Mouse (Mus musculus) liver, postnatal 0 days (tissue): ENCODE measurements around the gene Ctnnb1. TPM values are rescaled to one million over a fixed set of nuclear protein-coding genes. Genes with fewer than 3 reads are reported as not detected.

Experiments used
- ATAC-seq: fragments of 200-750 bp; cut with Nextera tagmentation; 2 replicates; pipeline ENCODE4 v1.8.0; 2017; ENCODE audit warnings: mild to moderate bottlenecking, moderate library complexity
- DNase-seq: peaks from one replicate; pipeline ENCODE4 v3.0.0-alpha.2; 2016
- H3K27ac ChIP-seq: fragments of 300-500 bp; sonication (generic); 2 replicates; pipeline ENCODE4 v1.5.1; 2014; ENCODE audit warnings: antibody characterized with exemption, moderate library complexity, mild to moderate bottlenecking, low read depth
- H3K27me3 ChIP-seq: fragments of 300-500 bp; sonication (generic); 2 replicates; pipeline ENCODE4 v1.6.1; 2014; ENCODE audit warnings: low read length, control low read depth, mixed read lengths; ENCODE audit not compliant: insufficient read depth
- H3K36me3 ChIP-seq: fragments of 300-500 bp; sonication (generic); replicated peaks from 2 replicates; pipeline ENCODE4 v1.6.1; 2014; ENCODE audit warnings: mild to moderate bottlenecking, control low read depth, low read length, moderate library complexity, mixed read lengths; ENCODE audit not compliant: insufficient read depth
- H3K4me1 ChIP-seq: fragments of 300-500 bp; sonication (generic); 2 replicates; pipeline ENCODE4 v1.6.1; 2014; ENCODE audit warnings: antibody characterized with exemption, mild to moderate bottlenecking, control low read depth; ENCODE audit not compliant: insufficient read depth
- H3K4me2 ChIP-seq: fragments of 300-500 bp; sonication (generic); 2 replicates; pipeline ENCODE4 v1.6.1; 2014; ENCODE audit warnings: low read depth, mild to moderate bottlenecking, low read length, moderate library complexity, mixed read lengths
- H3K4me3 ChIP-seq: fragments of 300-500 bp; sonication (generic); 2 replicates; pipeline ENCODE4 v1.5.1; 2014; ENCODE audit warnings: low read depth, low read length
- H3K9ac ChIP-seq: fragments of 300-500 bp; sonication (generic); replicated peaks from 2 replicates; pipeline ENCODE4 v1.6.1; 2014; ENCODE audit warnings: mild to moderate bottlenecking, moderate library complexity
- H3K9me3 ChIP-seq: fragments of 300-500 bp; sonication (generic); 2 replicates; pipeline ENCODE4 v1.6.1; 2016; ENCODE audit warnings: mild to moderate bottlenecking, control low read depth, low read length, mixed read lengths
- CTCF ChIP-seq: sonication (generic); IDR thresholded peaks from 2 replicates; pipeline ENCODE4 v1.5.1; 2016; ENCODE audit warnings: antibody characterized with exemption, low read depth
- EP300 ChIP-seq: IDR thresholded peaks from 2 replicates; pipeline ENCODE4 v1.6.1; 2016; ENCODE audit warnings: antibody characterized with exemption, low read depth, mild to moderate bottlenecking
- WGBS: fragments of 180-500 bp; shearing (Covaris S2); extraction: QIAGEN DNeasy Blood & Tissue Kit; methylation state at CpG from one replicate; pipeline ENCODE4 v1.1.7; 2014; ENCODE audit not compliant: insufficient replicate concordance; 5-methylcytosine and 5-hydroxymethylcytosine counted together
- polyA plus RNA-seq: library from polyadenylated mRNA; unstranded; fragments of >200 nt; fragmentation: Nextera tagmentation; extraction: Ambion mirVana; gene quantifications from 2 replicates; pipeline ENCODE4 v1.2.1, GENCODE M21; 2015

The Ctnnb1 gene
- polyA plus RNA-seq, 1 experiment from 2014 or later, result 72.7 TPM

DNA sequence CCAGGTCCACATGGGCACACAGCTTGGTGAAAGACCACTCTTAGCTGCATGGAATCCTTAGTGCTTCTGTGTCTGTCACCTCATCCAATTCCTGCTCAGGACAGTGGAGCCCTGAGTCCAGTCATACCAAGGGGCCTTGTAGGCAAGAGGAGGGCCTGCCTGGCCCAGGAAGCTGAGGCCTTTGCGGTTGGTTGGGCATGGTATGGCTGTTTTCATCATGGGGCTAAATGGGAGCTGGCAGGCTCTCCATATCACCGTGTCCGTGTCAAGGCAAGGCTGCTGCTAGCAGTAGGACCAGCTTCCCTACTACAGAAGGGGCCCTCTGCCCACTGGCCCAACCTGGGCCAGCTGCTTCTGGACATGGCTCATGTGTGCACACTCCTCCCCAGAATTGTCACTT is 34.7 kb downstream of the Ctnnb1 start:
- no peaks in the 10 kb centered on the region for H3K27me3 ChIP-seq
- H3K9ac ChIP-seq, result no peak overlapping the region
- peaks cover 12% of the 10 kb centered on the region; the same call in 1 of the 2 replicates for H3K4me1 ChIP-seq
- H3K9me3 ChIP-seq, result no peaks in the 10 kb centered on the region
- H3K27ac ChIP-seq, result no peak overlapping the region
- peaks cover 75% of the 10 kb centered on the region for H3K36me3 ChIP-seq
- 86% methylated on average over 3 of the region's 3 CpGs for WGBS
- no peak overlapping the region for H3K4me3 ChIP-seq
- H3K4me2 ChIP-seq, result no peak overlapping the region
- ATAC-seq, result no peak
- DNase-seq, result no peak
- TF ChIP-seq EP300 (no peak), CTCF (no peak)

DNA sequence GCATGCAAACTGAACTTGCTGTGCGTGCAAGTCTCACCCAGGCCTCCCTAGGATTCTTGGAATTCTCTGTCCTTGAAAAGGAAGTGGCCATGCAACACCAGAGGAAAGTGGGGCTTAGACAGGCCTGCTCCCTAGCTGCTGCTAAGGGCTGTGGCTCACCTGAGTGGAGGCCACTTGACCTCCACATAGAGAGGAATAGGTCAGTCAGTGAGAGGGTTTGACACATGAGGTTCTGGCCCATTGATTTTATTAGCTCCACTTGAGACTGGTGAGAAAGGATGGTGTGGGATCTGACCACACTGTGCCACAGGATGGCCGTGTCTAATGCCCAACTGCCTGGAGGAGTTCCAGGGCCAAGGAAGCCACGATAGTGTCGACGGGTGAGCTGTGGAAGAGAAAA is 35.2 kb downstream of the Ctnnb1 start:
- WGBS, result 81% methylated on average over 5 of the region's 5 CpGs
- ATAC-seq, result no peak
- peaks cover 12% of the 10 kb centered on the region; the same call in 1 of the 2 replicates for H3K4me1 ChIP-seq
- peaks cover 74% of the 10 kb centered on the region for H3K36me3 ChIP-seq
- H3K27ac ChIP-seq, result no peak overlapping the region
- no peaks in the 10 kb centered on the region for H3K27me3 ChIP-seq
- H3K4me2 ChIP-seq, result no peak overlapping the region
- no peak for TF ChIP-seq CTCF
- TF ChIP-seq EP300, result no peak
- no peak for DNase-seq
- no peak overlapping the region for H3K4me3 ChIP-seq
- H3K9me3 ChIP-seq, result no peaks in the 10 kb centered on the region
- H3K9ac ChIP-seq, result no peak overlapping the region

DNA sequence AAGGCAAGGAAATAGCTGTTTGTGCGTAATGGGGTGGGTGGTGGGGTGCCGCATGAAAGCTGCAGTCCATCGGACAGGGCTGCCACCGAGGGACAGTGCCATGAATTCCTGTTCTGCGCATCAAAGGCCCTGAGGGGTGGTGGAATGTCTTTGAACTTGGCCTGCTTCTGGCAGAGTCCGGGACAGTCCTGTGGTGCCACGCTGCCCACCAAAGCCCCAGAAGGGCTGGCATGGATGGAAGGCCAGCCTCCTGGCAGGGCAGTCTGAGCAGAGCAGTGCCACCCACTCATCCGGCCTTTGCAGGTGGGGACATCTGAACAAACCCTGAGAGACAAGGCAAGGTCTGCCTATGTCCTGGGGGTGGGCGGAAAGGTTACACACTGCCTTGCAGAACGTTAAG is 36.0 kb downstream of the Ctnnb1 start:
- Histone ChIP-seq H3K9ac (no peak overlapping the region), H3K9me3 (no peaks in the 10 kb centered on the region), H3K36me3 (peaks cover 69% of the 10 kb centered on the region), H3K27me3 (no peaks in the 10 kb centered on the region), H3K27ac (no peak overlapping the region), H3K4me1 (peaks cover 12% of the 10 kb centered on the region; the same call in 1 of the 2 replicates), H3K4me3 (no peak overlapping the region), H3K4me2 (no peak overlapping the region)
- WGBS, result 90% methylated on average over 10 of the region's 10 CpGs
- ATAC-seq (no peak), DNase-seq (no peak)
- TF ChIP-seq EP300 (no peak), CTCF (no peak)

DNA sequence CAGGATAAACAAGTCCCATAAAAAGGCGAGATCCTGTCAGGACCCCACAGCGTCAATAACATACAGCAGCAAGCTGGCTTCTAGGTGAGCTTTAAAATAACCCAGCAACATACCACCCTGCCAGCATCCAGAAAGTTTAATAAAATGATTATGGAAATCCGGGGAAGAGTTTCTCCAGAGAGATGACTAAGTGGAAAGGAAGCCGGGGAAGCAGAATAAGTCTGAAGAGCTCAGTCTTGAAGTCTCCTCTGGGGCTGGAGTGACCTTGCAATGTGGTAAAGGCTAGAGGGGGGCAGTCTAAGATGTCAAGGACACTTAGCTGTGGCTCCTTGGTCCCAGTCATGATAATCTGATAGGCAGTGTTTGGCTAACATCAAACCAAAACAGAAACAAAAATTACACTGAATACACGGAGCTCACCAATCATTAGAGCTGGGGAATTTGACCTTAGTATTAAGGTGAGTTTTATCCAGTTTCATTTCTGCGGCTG is 44.1 kb downstream of the Ctnnb1 start:
- WGBS, result 62% methylated on average over 6 of the region's 6 CpGs
- Histone ChIP-seq H3K27ac (no peak overlapping the region), H3K4me2 (no peak overlapping the region), H3K9ac (no peak overlapping the region), H3K4me1 (no peaks in the 10 kb centered on the region), H3K4me3 (no peak overlapping the region), H3K9me3 (no peaks in the 10 kb centered on the region), H3K36me3 (peaks cover 9% of the 10 kb centered on the region; the same call in 1 of the 2 replicates), H3K27me3 (no peaks in the 10 kb centered on the region)
- TF ChIP-seq EP300 (no peak), CTCF (no peak)
- no peak for ATAC-seq
- no peak for DNase-seq

DNA sequence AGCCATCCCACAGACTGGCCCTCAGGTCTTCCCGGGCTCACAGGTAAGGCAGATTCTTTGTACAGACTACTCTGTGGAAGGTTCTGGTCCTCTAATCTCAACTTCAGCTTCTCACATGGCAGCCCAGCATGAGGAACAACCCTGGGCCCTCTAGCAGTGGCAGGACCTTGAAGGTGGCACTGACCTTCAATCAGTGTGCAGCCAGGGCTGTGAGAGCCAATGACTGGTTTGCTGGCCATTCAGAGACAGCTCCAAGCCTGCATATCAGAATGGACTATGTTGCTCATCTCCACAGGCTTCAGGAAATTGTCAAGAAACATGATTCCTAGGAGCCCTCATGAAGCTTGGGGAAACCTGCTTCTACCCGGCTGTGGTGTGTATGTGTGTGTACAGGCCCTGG is 45.2 kb downstream of the Ctnnb1 start:
- no peaks in the 10 kb centered on the region for H3K27me3 ChIP-seq
- H3K4me2 ChIP-seq, result no peak overlapping the region
- no peak for TF ChIP-seq EP300
- no peak for TF ChIP-seq CTCF
- no peaks in the 10 kb centered on the region for H3K9me3 ChIP-seq
- DNase-seq, result no peak
- WGBS, result 76% methylated on average over 2 of the region's 2 CpGs
- H3K27ac ChIP-seq, result no peak overlapping the region
- H3K4me1 ChIP-seq, result no peaks in the 10 kb centered on the region
- no peak overlapping the region for H3K4me3 ChIP-seq
- peaks cover 3% of the 10 kb centered on the region; the same call in 1 of the 2 replicates for H3K36me3 ChIP-seq
- no peak for ATAC-seq
- no peak overlapping the region for H3K9ac ChIP-seq

DNA sequence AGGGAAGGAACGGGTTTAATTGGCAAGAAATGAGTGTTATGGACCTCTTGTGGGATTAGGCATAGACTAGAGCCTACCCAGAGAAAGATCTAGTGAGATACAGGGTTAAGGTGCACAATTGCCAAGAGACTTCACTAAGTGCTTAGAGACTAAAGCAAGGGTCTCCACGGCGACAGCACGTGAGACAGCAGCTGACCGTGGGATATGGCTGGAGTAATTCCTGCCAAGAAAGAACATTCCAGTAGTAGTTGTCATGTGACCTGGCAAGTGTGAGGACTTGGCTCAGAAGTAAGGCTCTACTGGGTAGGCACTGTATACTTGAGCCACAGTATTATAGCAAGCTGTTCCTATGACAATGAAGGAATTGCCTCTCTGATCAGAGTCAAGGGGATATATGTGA is 47.1 kb downstream of the Ctnnb1 start:
- no peak overlapping the region for H3K27ac ChIP-seq
- TF ChIP-seq CTCF (no peak), EP300 (no peak)
- no peaks in the 10 kb centered on the region for H3K27me3 ChIP-seq
- H3K36me3 ChIP-seq, result no peaks in the 10 kb centered on the region
- DNase-seq, result no peak
- H3K4me1 ChIP-seq, result no peaks in the 10 kb centered on the region
- no peak for ATAC-seq
- no peak overlapping the region for H3K4me2 ChIP-seq
- H3K9me3 ChIP-seq, result no peaks in the 10 kb centered on the region
- no peak overlapping the region for H3K9ac ChIP-seq
- H3K4me3 ChIP-seq, result no peak overlapping the region
- WGBS, result 76% methylated on average over 5 of the region's 5 CpGs

DNA sequence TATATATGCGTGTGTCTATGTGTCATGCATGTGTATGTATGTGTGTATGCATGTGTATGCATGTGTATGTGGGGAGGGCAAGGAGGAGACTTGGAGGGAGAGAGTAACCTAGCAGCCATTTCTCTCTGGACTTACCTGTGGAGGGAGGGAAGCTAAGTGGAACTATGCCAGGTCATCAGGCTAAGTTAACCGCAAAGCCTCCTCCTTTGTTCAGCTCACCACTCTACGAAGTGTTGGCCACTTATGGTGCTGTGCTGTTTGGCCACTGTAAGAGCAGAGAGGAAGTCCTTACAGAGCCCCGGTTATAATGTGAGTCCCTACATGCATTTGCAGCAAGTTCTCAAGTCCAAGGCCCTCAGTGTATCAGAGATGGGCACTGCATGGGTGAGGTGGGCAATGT is 47.8 kb downstream of the Ctnnb1 start:
- Histone ChIP-seq H3K27ac (no peak overlapping the region), H3K27me3 (no peaks in the 10 kb centered on the region), H3K4me2 (no peak overlapping the region), H3K4me1 (no peaks in the 10 kb centered on the region), H3K9me3 (no peaks in the 10 kb centered on the region), H3K9ac (no peak overlapping the region), H3K4me3 (no peak overlapping the region), H3K36me3 (no peaks in the 10 kb centered on the region)
- ATAC-seq (no peak), DNase-seq (no peak)
- TF ChIP-seq CTCF, result no peak
- TF ChIP-seq EP300, result no peak
- 85% methylated on average over 4 of the region's 4 CpGs for WGBS
